Mouse (Mus musculus): ENCODE data around the gene Ctbp2.

Gene Ctbp2

DNA sequence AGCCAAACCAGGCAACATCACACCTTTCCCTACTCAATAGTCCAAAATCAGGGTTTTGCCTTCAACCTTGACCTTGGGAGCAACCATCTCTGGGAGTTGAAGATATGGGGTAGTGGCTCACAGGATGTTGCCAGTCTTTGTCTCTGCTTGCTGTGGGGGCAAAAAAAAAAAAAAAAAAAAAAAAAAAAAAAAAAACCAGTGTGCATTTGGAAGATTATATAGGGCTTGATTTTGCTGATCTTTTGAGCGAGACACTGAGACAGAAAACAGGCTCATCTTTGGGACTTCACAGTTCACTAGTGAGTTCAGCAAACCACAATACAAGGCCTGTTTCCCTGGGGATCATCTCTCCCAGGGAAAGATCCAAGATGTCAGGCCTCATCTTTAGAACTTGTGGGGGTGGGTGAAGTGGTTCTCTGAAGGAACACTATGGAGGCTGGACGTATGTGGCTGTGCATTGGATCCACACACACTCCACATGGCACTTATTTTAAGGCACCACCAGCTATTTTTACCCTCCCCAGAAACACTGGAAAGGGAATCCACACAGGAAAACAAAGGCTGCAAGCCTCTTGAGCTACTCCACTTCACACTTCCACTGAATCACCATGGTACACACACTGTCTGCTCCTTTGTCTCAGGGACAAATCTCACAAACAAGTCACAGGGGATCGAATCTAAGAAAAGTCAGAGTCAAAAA is 84.4 kb downstream of the Ctbp2 start:
- no peak for DNase-seq

DNA sequence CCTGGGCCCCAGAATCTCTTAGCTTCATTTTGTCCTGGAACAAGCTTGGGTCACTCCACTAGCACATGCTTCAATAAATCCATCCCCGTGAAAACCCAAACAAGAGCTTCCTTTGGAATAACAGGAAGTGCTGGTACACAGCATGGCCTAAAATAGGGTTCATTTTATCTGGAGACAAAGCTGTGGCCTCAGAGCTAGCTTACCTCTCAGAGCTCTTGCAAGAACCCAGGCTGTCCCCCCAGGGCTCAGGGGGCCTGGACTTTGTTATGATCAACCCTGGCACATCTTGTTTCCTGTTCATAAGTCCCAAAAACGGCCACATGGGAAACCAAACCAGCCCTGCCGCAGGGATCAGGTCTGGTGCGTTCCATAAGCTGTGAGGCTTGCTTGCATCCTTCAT is 86.5 kb downstream of the Ctbp2 start:
- peak; percentile 29 to 33 for DNase-seq

DNA sequence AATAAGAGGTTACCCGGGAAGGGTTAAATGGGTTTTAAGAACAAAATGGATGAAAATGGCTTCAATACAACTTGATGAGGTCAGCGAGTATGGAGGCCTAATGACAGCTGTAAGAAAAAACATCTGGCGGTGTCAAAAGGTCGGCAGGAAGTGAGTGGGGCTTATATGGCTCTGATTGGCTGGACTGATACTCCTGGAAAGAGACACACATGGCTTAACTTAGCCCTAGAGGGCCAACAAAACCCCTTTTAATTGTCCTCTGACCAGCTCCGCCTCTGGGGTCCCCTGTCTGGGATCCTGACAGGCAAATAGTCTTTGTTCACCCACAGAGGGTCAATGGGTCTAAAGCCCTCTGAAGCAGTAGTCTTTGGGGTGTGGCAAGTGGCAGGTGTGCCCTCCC is 86.9 kb downstream of the Ctbp2 start:
- DNase-seq = peak; percentile 36 to 45

DNA sequence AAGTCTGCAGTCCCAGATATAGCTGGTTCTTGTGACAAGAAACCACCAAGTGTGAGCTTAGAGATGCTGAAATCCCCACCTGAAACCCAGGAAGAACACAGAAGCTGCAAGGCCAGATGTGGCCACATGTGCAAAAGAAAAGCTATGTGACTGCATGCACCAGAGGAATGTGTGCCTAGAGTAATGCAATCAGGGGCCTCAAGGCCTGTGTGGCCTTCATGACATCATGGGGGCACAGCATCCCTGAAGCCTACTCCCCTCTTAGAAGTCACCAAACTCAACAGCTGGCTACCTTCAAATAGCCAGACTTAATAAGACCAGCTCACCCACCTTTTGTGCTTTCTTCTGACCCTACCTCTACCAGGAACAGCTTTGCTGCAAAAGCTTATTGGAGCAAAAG is 88.3 kb downstream of the Ctbp2 start:
- no peak for DNase-seq

DNA sequence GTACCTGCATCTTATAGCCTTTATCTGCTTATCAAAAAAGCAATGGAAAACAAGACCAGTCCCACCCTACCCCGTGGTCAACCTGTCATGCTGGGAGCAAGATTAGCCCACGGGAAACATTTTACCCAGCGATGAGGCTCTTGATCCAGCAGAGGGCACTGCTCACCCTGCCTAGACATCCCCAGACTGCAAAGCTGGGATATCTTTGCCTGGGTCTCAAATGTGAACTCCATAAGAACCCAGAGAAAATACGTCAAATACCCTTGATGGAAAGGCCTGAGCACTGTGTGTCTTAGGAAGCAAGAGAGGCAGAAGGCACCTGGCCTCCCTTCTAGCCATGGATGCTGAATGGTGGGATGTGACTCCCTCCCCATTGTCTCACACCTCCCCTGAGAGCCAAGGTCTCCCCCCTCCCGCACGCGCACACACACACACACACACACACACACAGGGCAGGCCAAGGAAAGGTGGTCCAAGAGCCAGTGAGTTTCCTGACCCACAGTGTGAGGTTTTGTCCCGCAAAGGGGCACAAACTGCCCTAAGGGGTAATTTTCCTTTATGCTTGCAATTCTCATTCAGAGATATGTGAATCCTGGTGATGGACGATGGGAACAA is 91.5 kb downstream of the Ctbp2 start:
- DNase-seq = peak; percentile 65 to 76

DNA sequence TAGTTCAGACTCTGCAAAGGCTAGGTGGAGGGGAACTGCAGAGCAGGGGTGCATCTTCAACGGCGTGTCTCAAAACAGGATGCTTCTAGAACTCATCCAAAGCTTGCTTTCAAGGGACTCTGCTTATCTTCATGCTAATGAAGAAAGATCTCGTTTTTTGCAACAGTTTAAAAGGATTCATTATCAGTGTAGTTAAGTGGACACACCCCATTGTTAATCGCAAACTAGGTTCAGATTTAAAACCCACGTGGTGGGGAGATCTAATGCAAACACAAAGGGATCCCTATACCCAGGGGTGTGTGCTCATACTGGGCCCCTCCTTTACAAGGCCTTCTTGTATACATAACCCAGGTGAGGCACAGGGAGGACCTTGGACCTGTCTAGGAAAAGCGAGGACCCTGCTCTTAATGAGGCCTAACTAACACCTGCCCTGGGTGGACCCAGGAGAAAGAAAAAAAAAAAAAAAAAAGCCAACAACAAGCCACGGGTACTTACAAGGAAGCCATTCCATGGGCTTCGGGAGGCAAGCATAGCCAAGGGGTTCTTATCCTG is 94.6 kb downstream of the Ctbp2 start:
- DNase-seq = no peak

DNA sequence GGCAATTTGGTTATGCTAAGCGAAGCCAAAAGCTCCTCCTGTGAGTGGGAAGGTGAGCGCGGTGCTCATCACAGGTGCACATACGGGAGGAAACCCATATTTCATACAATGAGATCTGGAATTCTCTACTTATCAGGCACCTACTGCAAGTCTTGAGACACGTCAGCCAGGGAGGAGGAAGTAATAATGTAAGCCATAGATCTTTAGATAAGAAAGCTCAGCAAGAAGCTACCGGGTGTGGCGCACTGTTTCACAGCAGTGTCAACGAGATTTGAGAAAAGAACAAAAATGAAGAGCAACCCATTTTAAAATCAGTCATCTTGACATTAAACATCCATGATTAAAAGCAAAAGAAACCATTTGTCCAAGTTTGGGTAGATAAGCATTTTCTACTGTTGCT is 95.2 kb downstream of the Ctbp2 start:
- DNase-seq = no peak

DNA sequence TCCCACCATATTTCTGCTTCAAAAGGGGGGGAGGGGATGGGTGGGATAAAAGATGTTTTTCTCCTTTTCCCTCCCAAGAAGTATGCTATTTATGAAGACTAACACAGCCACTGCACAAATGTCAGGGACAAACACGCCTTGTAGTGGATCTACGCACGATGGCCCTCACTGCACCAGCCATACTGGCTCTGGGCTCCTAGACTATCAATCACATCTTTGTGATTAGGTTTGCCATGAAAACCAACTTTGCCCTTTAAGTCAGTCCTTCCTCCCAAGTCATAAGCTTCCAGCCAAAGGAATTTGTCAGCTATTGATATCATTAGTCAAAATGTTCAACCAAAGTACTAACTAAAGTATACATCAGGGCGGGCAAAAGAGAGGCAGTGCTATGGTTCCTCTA is 96.2 kb downstream of the Ctbp2 start:
- DNase-seq = no peak

DNA sequence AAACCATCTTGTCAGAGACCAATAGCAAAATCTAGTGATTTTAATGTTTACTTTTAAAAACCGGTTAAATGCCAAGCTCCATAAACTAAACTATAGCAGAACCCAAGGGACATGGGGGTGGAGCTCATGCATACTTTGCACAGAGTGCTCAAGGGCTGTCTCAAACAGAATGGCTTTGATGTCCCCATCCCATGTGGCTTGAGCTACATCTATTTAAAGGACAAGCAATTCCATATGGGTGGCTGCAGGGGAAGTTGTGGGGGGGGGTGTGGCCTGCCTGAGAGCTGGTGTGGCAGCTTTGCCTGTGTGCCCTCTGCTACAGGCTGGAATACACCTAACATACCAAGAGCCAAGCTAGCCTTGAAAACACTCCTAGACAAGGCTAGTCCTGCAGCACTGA is 99.5 kb downstream of the Ctbp2 start:
- no peak for DNase-seq

DNA sequence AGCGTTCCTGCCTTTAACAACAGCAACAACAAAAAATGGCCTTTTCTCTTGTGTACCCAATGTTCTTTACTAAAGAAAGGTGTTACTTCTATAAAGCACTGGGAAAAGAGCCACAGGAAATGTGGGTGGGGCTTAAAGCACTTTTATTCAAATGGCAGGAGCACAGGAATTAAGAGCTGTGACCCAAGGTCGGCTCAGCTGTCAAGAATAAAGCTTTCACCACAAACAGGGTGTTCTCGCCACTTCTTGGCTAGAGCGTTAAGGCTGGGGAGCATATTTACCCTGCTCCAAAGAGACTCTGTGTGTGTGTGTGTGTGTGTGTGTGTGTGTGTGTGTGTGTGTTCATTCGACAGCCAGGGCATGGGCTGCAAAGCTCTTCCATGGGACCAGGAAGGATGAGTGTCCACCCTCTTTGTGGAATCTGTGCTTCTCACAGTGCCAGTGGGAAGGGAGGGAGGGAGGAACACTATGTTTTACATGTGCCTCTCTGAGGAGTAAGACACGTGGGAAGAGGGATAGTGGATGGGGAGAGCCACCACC is 104.6 kb downstream of the Ctbp2 start:
- no peak for DNase-seq

DNA sequence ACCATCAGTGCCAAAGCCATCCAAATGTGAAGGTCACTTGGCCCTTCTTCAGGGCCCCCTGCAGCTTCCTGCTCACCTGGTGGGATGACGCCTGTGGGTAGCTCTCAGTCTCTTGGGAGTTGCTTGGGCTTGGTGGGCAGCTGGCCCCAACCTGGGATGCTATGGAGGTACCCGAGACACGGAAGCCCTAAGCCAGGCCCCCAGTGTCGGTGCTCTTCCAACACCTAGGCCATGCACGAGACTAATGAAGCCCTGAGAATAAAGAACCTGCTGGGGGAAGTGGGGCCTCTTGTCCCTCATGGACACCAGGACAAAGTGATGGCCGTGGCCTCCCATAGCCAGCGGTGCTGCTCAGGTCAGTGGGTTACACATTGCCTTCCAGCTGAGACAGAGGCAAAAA is 105.2 kb downstream of the Ctbp2 start:
- DNase-seq = no peak

DNA sequence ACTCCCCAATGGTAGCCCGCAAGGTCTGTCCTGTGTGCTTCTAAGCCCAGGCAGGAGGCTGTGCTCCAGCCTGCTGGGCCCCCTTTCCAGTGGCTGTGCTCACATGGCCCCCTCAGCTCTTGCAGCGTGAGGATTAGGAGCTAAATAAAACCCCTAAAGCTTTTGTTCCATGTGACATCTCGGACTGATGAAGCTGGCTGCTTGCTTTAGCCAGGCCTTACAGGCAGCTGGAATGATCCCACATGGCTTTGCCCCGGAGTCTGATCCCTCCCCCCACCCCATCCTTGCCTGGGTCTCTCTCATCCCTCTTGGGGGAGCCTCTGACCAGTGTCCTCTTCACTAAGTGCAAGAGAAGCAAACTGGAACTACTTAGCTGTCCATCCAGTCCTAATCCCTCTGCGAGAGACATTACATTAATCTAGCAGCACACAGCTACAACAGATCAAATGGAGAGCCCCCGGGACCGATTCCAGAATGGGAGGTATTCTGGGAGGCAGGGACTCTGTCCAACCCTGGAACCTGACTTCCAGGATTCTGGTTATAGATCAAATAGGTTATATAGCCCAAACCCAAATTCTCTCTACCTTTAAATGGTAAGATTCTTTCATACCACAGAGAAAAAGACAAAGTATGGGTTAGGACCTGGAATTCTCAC is 108.6 kb downstream of the Ctbp2 start:
- DNase-seq = no peak

DNA sequence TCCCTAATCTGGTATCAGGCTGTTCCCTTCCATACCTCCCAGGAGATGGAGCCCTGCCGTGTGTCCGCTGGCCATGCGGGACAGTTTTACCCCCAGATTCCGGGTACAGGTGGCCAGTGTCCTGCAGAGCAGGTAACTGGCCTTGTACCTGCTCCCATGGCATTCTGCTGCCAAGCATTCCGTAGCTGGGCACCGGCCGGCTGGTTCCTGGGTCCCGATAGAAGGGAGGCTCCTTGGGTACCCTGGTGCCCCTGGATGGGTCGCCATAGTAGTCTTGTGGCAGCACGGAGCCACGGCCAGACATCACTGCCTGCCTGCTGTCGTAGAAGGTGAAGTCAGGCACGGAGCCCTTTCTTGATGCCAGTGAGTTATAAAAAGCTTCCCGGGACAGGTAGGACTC is 109.5 kb downstream of the Ctbp2 start:
- DNase-seq = no peak

DNA sequence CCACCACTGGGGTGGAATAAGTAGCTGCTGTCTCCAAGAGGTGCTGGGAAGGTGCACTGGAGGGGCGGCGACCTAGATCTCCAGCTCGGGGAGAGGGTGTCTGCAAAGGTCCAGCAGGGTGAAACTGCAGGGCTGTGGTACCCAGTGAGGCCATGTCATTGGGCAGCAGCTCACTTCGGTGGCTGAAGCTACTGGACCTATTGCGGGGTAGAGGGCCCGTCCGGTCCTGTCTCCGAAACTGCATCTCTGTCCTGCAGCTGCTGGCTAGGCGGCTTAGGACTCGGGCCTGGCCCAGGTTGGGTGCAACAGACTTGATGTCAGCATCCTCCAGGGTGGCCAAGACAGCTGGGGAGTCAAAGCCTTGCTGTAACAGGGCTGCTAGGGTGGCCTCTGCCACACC is 110.2 kb downstream of the Ctbp2 start:
- DNase-seq = no peak

DNA sequence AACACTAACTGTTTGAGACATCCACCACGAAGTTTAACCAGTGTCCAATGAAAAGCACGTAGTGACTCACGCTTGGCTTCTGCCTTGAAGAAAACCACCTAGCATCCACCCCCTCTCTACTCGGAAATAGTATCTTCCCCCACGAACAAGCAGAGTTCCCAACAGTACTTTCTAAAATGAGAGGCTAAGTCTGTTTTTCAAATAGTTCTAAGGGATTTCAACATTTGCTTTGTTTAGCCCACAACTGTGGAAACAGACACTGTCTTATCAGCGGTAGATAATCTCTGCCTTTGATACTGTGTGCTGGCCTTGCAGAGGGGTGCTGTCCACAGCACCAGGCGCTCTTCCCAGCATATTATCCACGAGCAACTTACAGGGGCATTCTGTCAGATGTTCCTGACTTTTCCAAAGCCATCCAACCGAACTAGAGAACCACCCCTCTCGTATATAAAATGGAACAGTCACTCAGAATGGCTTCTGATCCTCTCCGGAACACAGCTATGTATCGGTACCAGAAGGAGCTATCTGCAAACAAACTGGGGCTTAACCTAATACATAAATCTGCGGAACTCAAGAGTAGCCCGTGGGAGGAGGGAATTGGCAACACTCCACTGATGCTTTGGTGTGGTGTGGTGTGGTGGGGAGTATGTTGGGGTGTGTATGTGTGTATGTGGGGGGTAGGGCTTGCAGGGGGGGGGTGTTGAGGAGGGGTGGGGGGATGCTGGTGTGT is 111.4 kb downstream of the Ctbp2 start:
- no peak for DNase-seq

DNA sequence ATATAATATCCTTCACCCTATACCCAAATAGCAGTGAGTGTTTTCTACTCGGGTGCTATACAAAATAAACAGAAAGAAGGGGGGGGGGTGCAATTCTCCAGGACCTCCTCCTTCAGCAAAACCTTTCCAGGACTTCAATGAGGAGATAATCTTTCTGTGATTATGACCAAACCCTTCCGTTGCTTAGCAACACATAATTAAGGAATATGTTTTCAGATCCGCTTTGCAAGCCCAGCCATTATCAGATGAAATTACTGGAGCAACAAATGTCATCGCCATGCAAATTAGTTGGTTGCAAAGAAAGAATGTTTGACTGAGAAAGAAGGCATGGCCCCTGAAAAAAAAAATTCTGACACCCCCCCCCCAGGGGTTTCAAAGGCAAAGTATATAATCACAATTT is 112.5 kb downstream of the Ctbp2 start:
- DNase-seq = no peak

DNA sequence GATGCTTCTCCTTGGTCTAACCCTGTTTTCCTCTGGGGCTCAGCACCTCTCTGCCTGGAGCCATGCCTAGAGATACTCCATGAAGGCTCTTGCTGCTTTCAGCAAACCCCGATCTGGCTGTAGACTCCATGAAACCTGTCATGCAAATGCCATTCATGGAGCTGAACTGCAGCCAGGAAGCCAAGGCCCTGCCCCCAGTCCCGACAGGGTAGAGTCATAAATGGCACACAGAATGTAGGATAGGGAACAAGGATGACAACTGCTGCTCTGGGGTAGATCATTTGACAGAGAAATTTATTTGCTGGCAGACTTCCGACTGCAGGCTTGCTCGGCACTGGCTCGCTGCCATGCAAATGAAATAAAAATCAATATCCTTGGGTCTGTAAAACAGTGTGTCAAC is 113.0 kb downstream of the Ctbp2 start:
- DNase-seq = peak in 1 of 2 experiments; percentile 16

DNA sequence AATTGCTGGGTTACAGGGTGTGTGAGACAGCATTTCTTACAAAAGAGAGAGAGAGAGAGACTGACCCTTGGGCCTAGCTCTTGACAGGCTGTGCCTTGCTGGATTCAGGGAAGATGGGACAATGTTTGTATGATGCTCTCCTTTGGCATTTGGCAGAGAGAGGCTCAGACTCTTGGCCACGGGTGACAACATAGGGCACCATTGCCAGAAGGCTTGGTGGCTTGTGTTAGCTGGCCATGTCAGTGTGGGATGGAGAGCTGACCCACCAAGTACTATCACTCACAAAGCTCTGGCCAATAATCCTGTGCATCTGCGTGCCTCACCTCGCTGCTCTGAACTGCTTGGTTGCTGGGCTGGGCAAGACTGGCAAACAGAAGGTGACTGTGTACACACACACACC is 113.7 kb downstream of the Ctbp2 start:
- DNase-seq = no peak

DNA sequence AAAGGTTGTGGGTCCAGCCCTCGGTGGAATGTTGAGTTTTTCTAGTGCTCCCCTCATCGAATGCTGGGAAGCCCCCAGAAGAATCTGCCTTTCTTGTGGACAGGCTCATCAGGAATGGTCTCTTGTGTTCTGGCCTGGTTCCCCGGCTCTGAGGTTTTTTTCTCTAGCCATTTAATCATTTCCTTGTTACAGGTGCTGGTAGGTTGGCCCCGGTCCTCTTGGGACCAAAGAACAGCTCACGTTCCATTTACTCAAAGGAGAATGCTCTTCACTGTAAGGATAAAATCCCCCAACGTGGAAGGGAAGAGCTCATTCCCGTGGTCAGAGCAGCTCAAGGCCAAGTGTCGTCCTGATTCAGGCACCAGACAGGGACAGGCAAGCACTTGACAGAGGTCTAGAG is 114.5 kb downstream of the Ctbp2 start:
- no peak for DNase-seq

DNA sequence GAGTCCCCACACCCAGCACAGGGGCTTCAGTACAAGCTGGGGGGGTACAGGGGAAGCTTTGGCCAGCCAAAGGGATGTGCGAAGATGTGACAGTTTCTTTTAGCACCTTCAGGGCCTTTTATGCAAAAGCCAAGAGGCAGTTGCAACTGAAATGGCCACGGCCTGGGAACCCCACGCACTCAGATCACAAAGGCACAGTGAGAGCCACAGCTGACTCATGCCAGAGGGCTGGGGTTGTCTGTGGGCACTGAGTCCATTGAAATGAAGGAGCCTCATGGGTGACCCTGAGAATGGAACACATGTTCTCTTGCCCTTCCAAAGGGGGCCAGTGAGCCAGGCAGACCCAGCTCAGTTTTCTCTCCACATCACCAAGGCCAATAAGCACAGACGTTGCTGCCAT is 115.5 kb downstream of the Ctbp2 start:
- peak in 1 of 2 experiments; percentile 13 for DNase-seq

DNA sequence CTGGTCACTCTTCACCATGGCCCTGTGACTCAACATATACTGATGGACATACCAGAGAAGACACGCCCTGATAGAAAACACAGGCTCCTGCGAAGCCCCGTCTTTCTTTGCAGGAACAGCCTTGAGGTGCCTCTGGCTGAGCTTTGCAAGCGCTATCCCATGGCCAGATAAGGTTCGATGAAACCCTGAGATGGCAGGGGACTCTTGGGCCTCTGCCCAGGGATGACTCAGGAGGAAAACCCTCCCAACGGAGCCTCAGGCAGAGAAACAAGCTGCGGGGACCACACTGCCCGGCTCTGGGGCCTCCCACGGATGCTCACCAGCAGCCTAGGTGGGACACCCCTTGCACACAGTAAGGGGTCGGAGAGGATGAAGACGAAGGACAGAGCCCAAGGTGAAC is 116.8 kb downstream of the Ctbp2 start:
- DNase-seq = peak; percentile 24 to 35

DNA sequence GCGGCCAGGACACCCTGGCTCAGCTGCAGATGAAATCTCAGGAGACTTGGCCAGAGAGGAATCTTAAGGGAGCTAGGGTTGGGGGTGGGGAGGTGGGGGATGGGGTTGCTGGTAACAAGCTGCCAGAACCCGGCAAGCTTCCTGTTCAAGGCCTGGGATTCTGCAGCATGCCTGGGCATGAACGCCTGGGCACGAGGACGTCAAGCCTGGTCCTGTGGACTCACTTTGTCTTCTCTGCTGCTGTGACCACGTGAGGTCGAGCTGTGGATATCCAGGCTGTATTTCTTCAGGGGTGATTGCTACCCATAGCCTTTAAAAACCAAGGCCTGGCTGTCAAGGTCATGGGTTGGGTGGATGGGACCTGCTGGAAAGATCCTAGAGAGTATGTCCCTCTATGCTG is 118.4 kb downstream of the Ctbp2 start:
- peak in 1 of 2 experiments; percentile 13 for DNase-seq

DNA sequence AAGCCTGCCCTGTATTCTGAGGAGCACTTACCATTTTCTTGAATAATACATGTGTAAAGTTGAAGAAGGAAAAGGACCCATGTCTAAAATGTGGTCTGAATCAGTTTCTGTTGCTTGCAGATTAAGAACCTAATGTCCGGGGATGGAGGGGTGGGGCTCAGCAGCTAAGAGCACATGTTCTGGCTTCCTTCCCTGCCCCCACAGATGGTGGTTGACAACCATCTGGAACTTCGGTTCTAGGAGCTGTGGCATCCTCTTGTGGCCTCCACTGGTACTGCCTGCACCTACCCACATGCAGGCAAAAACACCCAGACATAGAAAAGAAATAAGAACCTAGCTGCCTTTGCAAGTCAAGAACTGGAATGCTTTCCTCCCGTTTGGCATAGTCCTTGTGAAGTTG is 120.7 kb downstream of the Ctbp2 start:
- DNase-seq = peak; percentile 81 to 85

Data from lung, postnatal 4 days (tissue).